ENCODE assay signal across 8 mouse cellular contexts in genomic region chr6:8935241-8935640, GRCm38 (mm10). TPM values are rescaled to one million over a fixed set of nuclear protein-coding genes. Genes with fewer than 3 reads are reported as not detected.
"Had no signal": no experiment of that assay in that cellular context is flagged by ENCODE, and none has a peak within 500 bp of the region (broad histone marks: within the 10 kb centered on the region; RNA-seq: fewer than 3 reads in every experiment).

No protein-coding gene starts in this region.

- H3K4me2 ChIP-seq: kidney, embryonic 15.5 days had no signal

- H3K4me3 ChIP-seq: kidney, embryonic 15.5 days; limb, embryonic 13.5 days; neural tube, embryonic 13.5 days had no signal

- H3K27me3 ChIP-seq: kidney, embryonic 15.5 days; neural tube, embryonic 13.5 days had no signal

- H3K36me3 ChIP-seq: kidney, embryonic 15.5 days; limb, embryonic 13.5 days; neural tube, embryonic 13.5 days had no signal

- H3K9me3 ChIP-seq: kidney, embryonic 15.5 days; limb, embryonic 13.5 days; neural tube, embryonic 13.5 days had no signal

- H3K27ac ChIP-seq: kidney, embryonic 15.5 days; limb, embryonic 13.5 days; liver, embryonic 14.5 days; stomach, postnatal 0 days had no signal

- H3K9ac ChIP-seq: kidney, embryonic 15.5 days; limb, embryonic 13.5 days; liver, embryonic 14.5 days had no signal

- H3K4me1 ChIP-seq: kidney, embryonic 15.5 days; limb, embryonic 13.5 days had no signal

RNA-seq across cellular contexts. Expression of gene Nxph1, which starts 13.0 kb away (rescaled TPM):
- total RNA-seq: megakaryocyte progenitor cell, adult 5-6 weeks; monocyte, adult 5-6 weeks had no signal
- polyA plus RNA-seq: liver, adult 2 months; liver, embryonic 14.5 days had no signal
